Mouse (Mus musculus) gastrocnemius, postnatal 4 days (tissue): Measurements from ENCODE around the gene Ank2. TPM values are rescaled to one million over a fixed set of nuclear protein-coding genes. Genes with fewer than 3 reads are reported as not detected.

Source experiments
- DNase-seq, 2 experiments: peaks; one replicate each; pipeline ENCODE4 v3.0.0; 2021 to 2022; ENCODE audit warnings: low spot score in 2 of 2, mixed read lengths in 2 of 2
- total RNA-seq, 2 experiments: library from RNA; stranded (reverse); gene quantifications; 2 replicates each; pipeline ENCODE4 v1.2.3; 2021

The Ank2 gene
- total RNA-seq, 2 experiments from 2014 or later, result 231 to 258 TPM

- DNase-seq, result no peak
Measured at GRCm38 (mm10) chr3:127063654-127064386, 435.3 kb downstream of the Ank2 start.

DNA sequence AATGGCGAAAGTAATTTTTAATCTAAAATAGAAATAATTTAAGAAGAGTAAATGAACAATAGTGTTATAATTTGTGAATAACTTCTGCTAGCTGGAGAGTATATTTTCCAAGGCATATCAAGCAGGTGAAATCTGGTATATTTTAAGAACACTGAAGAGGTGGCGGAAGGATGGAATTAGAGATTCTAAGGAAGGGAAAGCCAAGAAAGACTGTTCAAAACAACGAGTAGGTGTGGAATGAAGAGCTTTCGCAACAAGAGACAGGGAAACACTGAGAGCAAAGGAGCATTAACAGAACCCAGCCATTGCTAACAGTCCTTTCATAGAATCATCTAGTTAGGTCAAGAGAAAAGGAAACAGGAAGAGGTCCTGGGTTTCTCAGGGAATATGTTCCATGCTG lies 439.5 kb downstream of the Ank2 start:
- no peak for DNase-seq

GRCm38 (mm10) chr3:127041288-127041687 lies 457.9 kb downstream of the Ank2 start:
- DNase-seq, result no peak

GRCm38 (mm10) chr3:127038570-127038969 lies 460.6 kb downstream of the Ank2 start:
- no peak for DNase-seq

DNA sequence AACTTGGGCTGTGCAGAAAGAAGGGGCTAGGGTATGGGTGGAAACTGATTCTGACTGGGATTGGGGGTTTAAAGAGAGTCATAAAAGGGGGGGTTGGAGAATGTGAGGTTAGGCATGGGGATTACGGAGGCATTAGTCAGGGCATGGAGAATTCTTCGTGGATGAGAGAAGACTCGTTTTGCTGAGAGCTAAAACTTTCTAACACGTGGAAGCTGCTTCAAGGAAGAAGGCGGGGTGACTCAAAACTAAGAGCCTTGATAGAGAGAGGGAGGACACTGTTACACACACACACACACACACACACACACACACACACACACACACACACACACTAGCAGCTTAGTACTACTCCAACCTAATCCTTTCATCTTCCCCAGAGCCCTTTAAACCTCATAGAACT lies 463.0 kb downstream of the Ank2 start:
- no peak for DNase-seq

- DNase-seq, result no peak
Measured at GRCm38 (mm10) chr3:127035540-127035939, 463.6 kb downstream of the Ank2 start.

DNA sequence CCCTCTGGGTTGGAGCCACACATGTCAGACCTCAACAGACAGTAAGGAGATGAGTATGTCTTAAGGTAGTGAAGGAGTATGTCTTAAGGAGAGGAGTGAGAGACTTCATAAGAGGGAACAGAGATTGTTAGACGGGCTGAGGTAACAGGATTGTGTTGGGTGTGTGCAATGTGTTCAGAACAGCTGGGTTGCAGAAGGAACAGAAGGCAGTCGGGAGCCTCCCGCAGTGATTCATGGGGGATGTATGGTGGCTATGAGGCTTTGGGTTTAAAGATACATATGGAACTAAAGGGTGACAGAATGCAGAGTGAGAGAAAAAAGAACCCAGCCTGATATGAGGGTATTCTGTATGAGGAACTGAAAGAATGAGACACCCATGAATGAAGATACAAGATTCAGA lies 464.2 kb downstream of the Ank2 start:
- DNase-seq, result no peak

- DNase-seq, result no peak
Measured at GRCm38 (mm10) chr3:127023992-127024391, 475.2 kb downstream of the Ank2 start.

DNA sequence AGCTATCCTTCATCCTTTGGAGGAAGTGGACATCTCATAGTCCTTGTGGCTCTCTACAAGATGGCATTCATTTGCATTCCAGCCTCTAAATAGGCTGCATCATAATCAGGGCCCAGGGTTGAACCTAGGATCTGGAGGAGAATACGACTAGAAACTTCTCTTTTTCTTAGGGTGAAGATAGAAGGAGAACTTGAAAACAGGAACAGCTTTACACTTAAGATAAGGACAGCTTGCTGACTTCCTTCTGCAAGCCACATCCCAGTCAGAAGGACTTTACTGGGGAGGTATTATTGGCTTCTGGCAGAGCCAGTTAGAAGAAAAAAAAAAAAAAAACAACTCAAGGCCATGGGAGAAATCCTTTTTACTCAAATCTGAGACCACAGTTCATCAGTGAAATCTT lies 479.0 kb downstream of the Ank2 start:
- no peak for DNase-seq

- no peak for DNase-seq
Measured at GRCm38 (mm10) chr3:127019728-127020127, 479.4 kb downstream of the Ank2 start.

DNA sequence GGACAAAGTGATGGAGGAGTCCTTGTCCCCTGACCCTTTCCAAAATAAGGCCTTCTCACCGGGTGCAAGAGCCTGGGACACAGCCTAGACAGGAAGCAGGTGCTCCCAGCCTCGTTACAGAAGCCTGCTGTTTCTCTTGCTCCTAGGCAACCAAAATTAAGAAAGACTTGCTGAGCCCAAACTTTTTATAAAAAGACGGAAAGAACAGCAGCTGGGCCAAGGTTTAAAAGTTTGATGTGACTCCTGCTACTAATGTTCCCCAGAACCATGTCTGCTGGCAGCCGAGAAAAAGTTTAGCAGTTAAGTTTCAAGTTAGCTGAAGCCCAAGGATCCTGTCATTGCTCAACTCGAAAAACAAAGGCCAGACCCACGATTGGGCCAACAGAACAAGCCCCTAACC lies 480.0 kb downstream of the Ank2 start:
- DNase-seq, result peak in 1 of 2 experiments; percentile 27

- DNase-seq, result no peak
Measured at GRCm38 (mm10) chr3:127017523-127017922, 481.6 kb downstream of the Ank2 start.

- DNase-seq, result no peak
Measured at GRCm38 (mm10) chr3:127015596-127015995, 483.6 kb downstream of the Ank2 start.

DNA sequence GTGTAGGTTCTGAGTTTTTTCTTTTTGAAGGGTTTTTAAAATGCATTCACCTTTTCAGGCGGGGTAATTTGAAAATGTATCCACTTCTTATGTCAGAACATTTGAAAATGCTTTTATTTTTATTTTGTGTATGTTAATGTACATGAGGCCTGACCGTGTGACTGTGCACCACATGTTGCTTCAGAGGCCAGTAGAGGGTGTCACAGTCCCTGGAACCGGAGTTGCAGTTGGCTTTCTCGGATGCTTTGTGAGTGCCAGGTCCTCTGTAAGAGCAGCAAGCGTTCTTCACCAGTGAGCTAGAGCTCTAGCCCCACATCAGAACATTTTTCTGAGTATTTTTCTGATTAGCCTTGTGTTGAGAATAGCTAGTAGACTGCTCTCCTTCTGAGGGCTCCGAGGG lies 484.0 kb downstream of the Ank2 start:
- no peak for DNase-seq

DNA sequence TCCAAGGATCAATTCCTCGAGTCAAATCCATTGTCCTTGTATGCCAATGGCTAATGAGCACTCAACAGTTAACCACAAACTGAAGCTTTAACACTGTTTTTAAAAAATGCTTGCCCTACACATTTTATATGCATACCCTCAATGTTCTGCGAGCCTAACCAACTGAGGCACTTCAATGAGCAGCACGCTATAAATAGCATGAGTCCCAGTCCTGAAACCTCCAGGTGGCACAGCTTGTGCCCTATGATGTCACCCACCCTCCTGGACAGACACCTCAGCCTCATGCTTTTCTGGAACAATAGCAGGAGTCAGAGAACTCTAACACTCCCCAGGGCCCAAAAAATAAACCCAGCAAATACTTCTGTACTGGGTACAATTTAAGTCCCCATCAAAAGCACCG lies 485.2 kb downstream of the Ank2 start:
- DNase-seq, result no peak

- DNase-seq, result peak in 1 of 2 experiments; percentile 41
Measured at GRCm38 (mm10) chr3:127012525-127012924, 486.6 kb downstream of the Ank2 start.

DNA sequence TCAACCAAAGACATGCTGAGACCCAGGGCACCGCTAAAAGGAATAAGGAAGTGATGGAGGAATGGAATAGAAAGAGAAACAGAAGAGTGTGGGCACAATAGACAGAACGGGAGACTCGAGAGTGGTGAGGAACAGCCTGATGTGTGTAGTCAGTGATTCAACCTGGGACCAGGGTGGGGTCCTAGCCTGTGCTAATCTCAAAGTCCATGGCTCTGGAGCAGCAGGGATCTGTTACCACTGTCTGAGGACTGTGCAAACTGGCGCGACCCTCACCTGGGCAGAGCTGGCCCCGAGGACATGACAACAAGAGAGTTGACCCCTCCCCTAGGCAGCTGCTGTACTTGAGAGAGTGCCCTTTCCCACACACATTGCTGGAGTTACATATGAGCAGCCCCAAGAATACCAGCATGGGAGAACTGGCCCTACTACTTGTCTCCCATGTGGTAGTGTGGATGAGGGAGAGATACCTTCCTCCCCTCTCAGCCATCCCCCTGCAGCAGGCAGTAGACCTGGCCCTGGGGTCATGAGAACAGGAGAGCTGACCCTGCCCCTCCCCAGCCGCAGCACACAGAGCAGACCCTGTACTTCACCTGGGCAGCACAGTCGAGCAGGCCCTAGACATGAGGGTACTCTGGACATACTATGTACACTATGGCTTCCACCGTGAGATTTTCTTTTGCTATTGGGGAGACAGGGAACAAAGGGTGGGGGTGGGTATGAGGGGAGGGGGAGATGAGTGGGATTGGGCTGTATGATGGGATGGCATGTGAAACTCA lies 493.1 kb downstream of the Ank2 start:
- no peak for DNase-seq

DNA sequence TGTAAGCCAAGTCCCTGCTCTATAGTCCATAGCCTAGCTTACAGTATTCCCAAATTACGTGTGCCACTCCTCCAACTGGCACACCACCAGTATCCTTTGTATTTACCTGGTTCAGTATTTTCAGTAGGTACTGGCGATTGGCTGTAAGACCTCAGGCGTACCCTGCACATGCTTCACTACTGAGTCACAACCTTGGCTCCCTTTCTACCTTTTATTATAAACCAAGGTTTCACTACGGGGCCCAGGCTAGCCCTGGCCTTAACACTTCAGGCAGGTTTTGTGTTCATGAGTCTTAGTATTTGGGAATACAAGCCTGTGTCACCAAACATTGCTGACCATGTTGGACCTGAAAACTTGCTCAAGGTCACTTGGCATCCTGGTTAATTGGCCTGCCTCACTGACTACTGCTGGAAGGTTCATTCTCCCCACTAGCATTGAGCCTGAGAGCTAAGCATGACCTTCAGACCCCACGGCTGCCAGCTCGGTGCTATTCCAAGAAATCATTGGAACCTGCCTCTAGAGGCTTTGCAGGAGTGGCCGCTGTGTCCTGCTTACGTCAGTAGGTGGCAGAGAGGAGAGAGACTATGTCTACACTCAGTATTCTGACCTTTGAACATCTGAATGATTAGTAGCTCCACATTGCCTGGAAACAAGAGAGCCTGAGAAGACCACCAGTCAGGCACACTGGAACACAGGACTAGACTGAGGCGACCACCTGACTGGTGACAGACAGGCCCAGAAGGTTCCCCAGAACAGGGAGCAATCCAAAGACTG lies 494.1 kb downstream of the Ank2 start:
- DNase-seq, result no peak

DNA sequence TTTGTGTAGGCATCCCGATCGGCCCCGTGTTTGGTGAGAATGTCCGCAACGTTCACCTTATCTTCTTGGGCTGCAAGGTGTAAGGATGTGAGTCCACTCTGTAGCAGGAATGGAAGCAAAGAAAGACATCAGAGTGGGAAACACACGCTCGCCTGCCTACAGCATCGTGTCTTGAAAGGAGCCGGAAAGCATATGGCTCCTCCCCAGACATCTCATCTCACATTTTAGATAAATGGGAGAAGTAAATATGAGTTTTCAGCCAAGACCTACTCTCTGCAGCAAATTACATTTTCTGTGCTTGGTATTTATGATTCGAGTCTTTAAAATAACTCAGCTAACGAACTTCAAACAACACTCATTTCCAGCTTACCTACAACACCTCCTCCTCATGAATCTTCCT lies 495.2 kb downstream of the Ank2 start:
- no peak for DNase-seq

GRCm38 (mm10) chr3:126998742-126999112 lies 500.4 kb downstream of the Ank2 start:
- no peak for DNase-seq

DNA sequence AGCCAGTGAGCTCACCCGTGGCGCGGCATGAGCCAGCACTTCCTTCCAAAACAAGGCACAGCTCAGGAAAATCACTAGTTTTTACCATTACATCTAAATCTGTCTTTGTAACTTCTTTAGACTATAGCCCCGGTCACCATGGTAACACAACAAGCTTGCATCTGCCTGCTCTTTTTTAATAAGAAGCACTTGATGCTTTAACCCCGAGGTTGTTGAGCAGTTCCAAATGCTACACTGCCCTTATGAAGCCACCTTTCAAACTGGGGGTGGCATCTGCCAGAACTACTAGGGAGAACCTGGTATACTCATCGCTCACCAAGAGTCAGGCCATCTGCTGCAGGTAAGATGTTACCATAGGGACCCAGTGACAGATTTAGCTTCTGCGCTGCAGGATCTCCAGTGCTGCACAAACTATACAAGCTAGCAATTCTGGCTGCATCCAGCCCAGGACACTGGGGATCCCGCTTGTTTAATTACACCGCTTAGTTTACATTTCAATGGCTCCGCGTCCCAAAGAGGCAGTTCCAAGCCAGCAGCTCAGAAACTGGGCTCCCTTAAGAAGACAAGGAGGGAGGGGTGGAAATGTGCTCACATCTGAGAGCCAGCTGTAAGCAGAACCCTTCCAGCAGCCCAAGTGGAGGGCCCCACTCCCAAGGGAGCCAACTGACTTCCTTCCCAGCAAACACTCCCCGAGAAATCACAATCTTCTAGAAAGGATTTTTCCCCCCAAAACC lies 501.0 kb downstream of the Ank2 start:
- peak; percentile 30 to 70 for DNase-seq
